Mouse (Mus musculus) olfactory bulb, adult 2 months (tissue): ENCODE measurements around the gene Gm10644. TPM values are rescaled to one million over a fixed set of nuclear protein-coding genes. Genes with fewer than 3 reads are reported as not detected.

Experiments
- H3K27ac ChIP-seq: fragments of 200-500 bp; 2 replicates; pipeline ENCODE4 v1.5.1; 2012; ENCODE audit warnings: low read depth, low read length; ENCODE audit not compliant: insufficient read depth
- H3K4me1 ChIP-seq: fragments of 200-500 bp; 2 replicates; pipeline ENCODE4 v1.6.1; 2012; ENCODE audit warnings: low read length; ENCODE audit not compliant: control insufficient read depth, insufficient read depth
- H3K4me3 ChIP-seq: fragments of 200-500 bp; 2 replicates; pipeline ENCODE4 v1.5.1; 2012; ENCODE audit warnings: mild to moderate bottlenecking, low read depth, low read length, moderate library complexity; ENCODE audit not compliant: insufficient read depth
- CTCF ChIP-seq: fragments of 200-500 bp; IDR thresholded peaks from 2 replicates; pipeline ENCODE4 v1.5.1; 2012; ENCODE audit warnings: low read depth, mild to moderate bottlenecking, low read length, moderate library complexity; ENCODE audit not compliant: insufficient read depth
- POLR2A ChIP-seq: fragments of 200-500 bp; IDR thresholded peaks from 2 replicates; pipeline ENCODE4 v1.6.1; 2012; ENCODE audit warnings: mild to moderate bottlenecking, low read depth, low read length, moderate library complexity; ENCODE audit not compliant: insufficient read depth
- WGBS: fragments of 180-500 bp; shearing (Covaris S2); methylation state at CpG from one replicate; pipeline ENCODE4 v1.1.7; 2018; 5-methylcytosine and 5-hydroxymethylcytosine counted together
- polyA plus RNA-seq: library from polyadenylated mRNA; stranded (reverse); fragments of >200 nt; gene quantifications from 2 replicates; pipeline ENCODE4 v1.2.4, GENCODE M21; 2012; ENCODE audit warnings: low replicate concordance; ENCODE audit not compliant: missing spikeins, insufficient read depth, insufficient read length

Gene Gm10644
- polyA plus RNA-seq, 1 experiment, result not detected

GRCm38 (mm10) chr8:83902961-83903666 lies 51.9 kb downstream of the Gm10644 start:
- peak overlapping the region; percentile 30 for H3K4me3 ChIP-seq
- WGBS, result 15% methylated on average over 13 of the region's 13 CpGs
- no peak overlapping the region for H3K27ac ChIP-seq
- H3K4me1 ChIP-seq, result peaks cover 53% of the 10 kb centered on the region
- TF ChIP-seq CTCF (no peak), POLR2A (no peak)

- TF ChIP-seq POLR2A (no peak), CTCF (no peak)
- Histone ChIP-seq H3K27ac (peak overlapping the region; percentile 36; the same call in 1 of the 2 replicates), H3K4me3 (peak overlapping the region; percentile 80), H3K4me1 (peaks cover 45% of the 10 kb centered on the region)
- WGBS, result 19% methylated on average over 14 of the region's 14 CpGs
These were observed 53.2 kb downstream of the Gm10644 start for GRCm38 (mm10) chr8:83901566-83902485.

- peak; percentile 38; the same call in 1 of the 2 replicates for TF ChIP-seq POLR2A
- TF ChIP-seq CTCF, result no peak
- H3K4me1 ChIP-seq, result peaks cover 43% of the 10 kb centered on the region
- H3K4me3 ChIP-seq, result peak overlapping the region; percentile 80
- WGBS, result under 1% methylated on average over 39 of the region's 40 CpGs
- peak overlapping the region; percentile 36 for H3K27ac ChIP-seq
These were observed 54.1 kb downstream of the Gm10644 start for GRCm38 (mm10) chr8:83900957-83901270.

- WGBS, result 5% methylated on average over 95 of the region's 100 CpGs
- Histone ChIP-seq H3K27ac (peak overlapping the region; percentile 77), H3K4me1 (peaks cover 39% of the 10 kb centered on the region), H3K4me3 (peak overlapping the region; percentile 80)
- TF ChIP-seq CTCF (no peak), POLR2A (no peak; the same call in 1 of the 2 replicates)
These were observed 54.6 kb downstream of the Gm10644 start for GRCm38 (mm10) chr8:83900266-83900956.

GRCm38 (mm10) chr8:83899363-83900252 lies 55.4 kb downstream of the Gm10644 start, which contains the start of gene Adgrl1:
Gene Adgrl1 (plus strand): TSS chr8:83900105.
- H3K27ac ChIP-seq, result peak within 1 kb of the TSS; percentile 99
- peak; percentile 87 for TF ChIP-seq POLR2A
- TF ChIP-seq CTCF, result no peak
- H3K4me3 ChIP-seq, result peak within 1 kb of the TSS; percentile 80
- WGBS, result under 1% methylated on average over 70 of the region's 70 CpGs
- H3K4me1 ChIP-seq, result peaks cover 31% of the 10 kb centered on the region

- 0% methylated on average over 13 of the region's 13 CpGs for WGBS
- TF ChIP-seq CTCF, result no peak
- TF ChIP-seq POLR2A, result no peak
- Histone ChIP-seq H3K27ac (peak overlapping the region; percentile 99), H3K4me3 (peak overlapping the region; percentile 80), H3K4me1 (peaks cover 25% of the 10 kb centered on the region)
These were observed 56.0 kb downstream of the Gm10644 start for GRCm38 (mm10) chr8:83898985-83899362.

- H3K27ac ChIP-seq, result peak overlapping the region; percentile 99; the same call in 1 of the 2 replicates
- peaks cover 20% of the 10 kb centered on the region for H3K4me1 ChIP-seq
- H3K4me3 ChIP-seq, result peak overlapping the region; percentile 80
- TF ChIP-seq CTCF, result no peak
- TF ChIP-seq POLR2A, result no peak
- 4% methylated on average over 10 of the region's 10 CpGs for WGBS
These were observed 56.5 kb downstream of the Gm10644 start for GRCm38 (mm10) chr8:83898456-83898855.

- H3K27ac ChIP-seq, result no peak overlapping the region
- WGBS, result 5% methylated on average over 26 of the region's 26 CpGs
- peaks cover 9% of the 10 kb centered on the region; the same call in 1 of the 2 replicates for H3K4me1 ChIP-seq
- peak overlapping the region; percentile 23 for H3K4me3 ChIP-seq
- TF ChIP-seq CTCF (peak; percentile 41; the same call in 1 of the 2 replicates), POLR2A (0 out of 2 replicates have a peak, but pooled peaks have one; percentile 18)
These were observed 57.8 kb downstream of the Gm10644 start for GRCm38 (mm10) chr8:83897211-83897610.
